Mouse (Mus musculus): ENCODE data around the gene Gys1. TPM values are rescaled to one million over a fixed set of nuclear protein-coding genes. Genes with fewer than 3 reads are reported as not detected.
A peak's percentile ranks its signal among the peaks of the same experiment; 100 is the strongest.

Gys1 gene
- polyA plus RNA-seq, 1 experiment from 2014 or later, result 34.8 TPM

DNA sequence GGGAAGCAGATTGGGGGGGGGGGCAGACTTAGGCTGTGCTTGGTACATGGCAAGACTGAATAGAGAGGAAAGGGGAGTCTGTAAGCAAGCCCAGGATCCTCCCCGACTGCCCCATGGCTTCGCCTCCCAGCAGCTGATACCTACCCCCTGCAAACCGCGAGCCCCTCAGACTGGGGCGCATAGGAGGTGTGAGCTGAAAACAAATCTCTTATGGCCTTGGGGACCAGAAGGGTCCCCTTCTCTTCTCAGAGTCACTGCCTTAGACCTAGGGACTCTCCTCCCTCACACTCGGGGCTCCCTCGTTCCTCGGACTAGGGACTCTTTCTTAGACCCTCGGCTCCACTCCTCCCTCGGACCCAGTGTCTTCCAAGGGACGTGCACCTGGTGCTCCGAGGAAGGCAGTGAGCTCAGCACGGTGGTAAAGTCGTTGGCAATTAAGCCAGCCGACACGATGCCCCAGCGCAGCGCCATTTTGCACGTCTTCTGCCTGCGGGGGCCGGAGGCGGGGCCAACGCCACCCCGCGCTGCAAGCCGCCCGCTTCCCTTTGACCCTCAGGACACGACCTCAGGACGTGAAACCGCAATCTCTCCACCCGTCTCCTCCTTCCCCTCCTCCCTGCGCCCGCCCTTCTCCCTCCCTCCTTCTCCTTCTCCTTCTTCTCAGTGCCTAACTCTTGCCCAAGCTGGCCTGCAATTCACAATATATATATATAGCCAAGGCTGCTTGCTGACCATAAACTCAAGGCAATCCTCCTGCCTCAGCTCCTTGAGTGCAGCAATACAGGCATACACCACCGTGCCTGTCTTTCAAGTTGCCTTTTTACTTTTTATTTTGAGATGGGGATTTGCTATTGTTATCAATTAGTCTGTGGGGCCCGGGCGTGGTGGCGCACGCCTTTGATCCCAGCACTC lies 53.9 kb downstream of the Gys1 start, which contains the start of gene Dhdh:
Gene Dhdh, minus strand, starts transcription at position 513 of the 912 bp plus-strand sequence.
- Histone ChIP-seq H3K4me3 (peak within 1 kb of the TSS; percentile 40), H3K4me1 (peaks cover 21% of the 10 kb centered on the region), H3K9ac (peak within 1 kb of the TSS; percentile 58), H3K27me3 (no peaks in the 10 kb centered on the region), H3K4me2 (replicated peaks) (peak within 1 kb of the TSS; percentile 68), H3K9me3 (replicated peaks) (no peaks in the 10 kb centered on the region), H3K27ac (peak within 1 kb of the TSS; percentile 45), H3K36me3 (peaks cover 11% of the 10 kb centered on the region)
- peak; percentile 69 for ATAC-seq (ENCODE audit: low FRiP score)
- WGBS, result 8% methylated on average over 38 of the region's 38 CpGs

DNA sequence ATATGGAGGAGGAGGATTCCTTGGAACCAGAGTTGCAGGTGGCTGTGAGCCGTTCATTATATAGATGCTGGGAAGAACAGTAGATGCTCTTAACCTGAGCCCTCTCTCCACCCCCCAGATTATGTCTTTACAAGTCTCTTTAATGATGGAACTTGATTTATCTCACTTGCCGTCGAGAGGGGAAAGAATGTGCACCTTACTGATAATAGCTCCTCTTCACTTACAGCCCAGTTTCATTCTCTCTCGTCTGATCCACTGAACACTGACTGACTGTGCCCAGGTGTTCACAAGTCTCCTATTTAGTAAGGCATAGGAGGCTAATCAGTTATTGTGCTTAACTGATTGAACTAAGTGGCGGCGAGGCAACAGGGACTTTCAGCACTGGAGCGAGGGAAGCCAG lies 54.9 kb downstream of the Gys1 start:
- Histone ChIP-seq H3K36me3 (peaks cover 22% of the 10 kb centered on the region), H3K4me3 (no peak overlapping the region), H3K27ac (no peak overlapping the region), H3K4me2 (replicated peaks) (no peak overlapping the region), H3K4me1 (peaks cover 21% of the 10 kb centered on the region), H3K27me3 (no peaks in the 10 kb centered on the region), H3K9me3 (replicated peaks) (no peaks in the 10 kb centered on the region), H3K9ac (no peak overlapping the region)
- WGBS, result 84% methylated on average over 7 of the region's 7 CpGs
- no peak for ATAC-seq (ENCODE audit: low FRiP score)

DNA sequence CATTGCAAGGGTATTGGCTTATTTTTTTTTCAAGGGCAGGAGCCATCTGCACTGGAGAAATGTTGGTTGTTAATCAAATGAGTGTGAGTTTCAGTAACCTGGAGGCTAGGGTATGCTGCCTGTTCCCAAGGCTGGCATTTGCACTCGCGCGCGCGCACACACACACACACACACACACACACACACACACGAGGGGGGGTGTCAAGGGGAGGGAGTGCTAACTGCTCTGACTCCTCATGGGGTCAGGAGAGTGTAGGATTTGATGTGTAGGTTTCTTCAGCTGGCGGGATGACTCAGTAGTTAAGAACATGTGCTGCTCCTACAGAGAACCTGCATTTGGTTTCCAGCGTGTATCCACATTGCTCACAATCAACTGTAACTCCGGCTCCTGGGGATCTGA lies 56.2 kb downstream of the Gys1 start:
- Histone ChIP-seq H3K4me1 (peaks cover 21% of the 10 kb centered on the region), H3K4me3 (no peak overlapping the region), H3K27ac (no peak overlapping the region), H3K4me2 (replicated peaks) (no peak overlapping the region), H3K9ac (peak overlapping the region; percentile 3; the same call in 1 of the 2 replicates), H3K36me3 (peaks cover 33% of the 10 kb centered on the region), H3K9me3 (replicated peaks) (no peaks in the 10 kb centered on the region), H3K27me3 (no peaks in the 10 kb centered on the region)
- no peak for ATAC-seq (ENCODE audit: low FRiP score)
- 52% methylated on average over 9 of the region's 9 CpGs for WGBS

DNA sequence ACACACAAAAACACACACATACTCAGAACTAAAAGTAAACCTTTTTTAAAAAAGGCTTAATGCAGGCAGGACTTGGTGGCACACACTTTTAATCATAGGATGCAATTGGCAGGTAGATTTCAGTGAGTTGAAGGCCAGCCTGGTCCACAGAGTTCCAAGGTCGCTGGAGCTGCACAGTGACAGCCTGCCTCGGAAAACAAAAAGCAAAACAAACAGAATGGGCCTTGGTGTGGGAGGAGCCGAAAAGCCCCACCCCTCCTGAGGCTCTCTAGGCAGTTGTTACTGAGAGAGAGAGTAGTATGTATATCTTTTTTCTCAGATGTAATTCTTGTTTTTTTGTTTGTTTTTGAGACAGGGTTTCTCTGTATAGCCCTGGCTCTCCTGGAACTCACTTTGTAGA lies 56.6 kb downstream of the Gys1 start:
- no peaks in the 10 kb centered on the region for H3K27me3 ChIP-seq
- peaks cover 35% of the 10 kb centered on the region for H3K36me3 ChIP-seq
- no peaks in the 10 kb centered on the region for H3K9me3 ChIP-seq (replicated peaks)
- no peak for ATAC-seq (ENCODE audit: low FRiP score)
- H3K9ac ChIP-seq, result no peak overlapping the region
- H3K4me2 ChIP-seq (replicated peaks), result no peak overlapping the region
- 18% methylated on average over 3 of the region's 3 CpGs for WGBS
- no peak overlapping the region for H3K27ac ChIP-seq
- H3K4me1 ChIP-seq, result peaks cover 21% of the 10 kb centered on the region
- H3K4me3 ChIP-seq, result no peak overlapping the region

DNA sequence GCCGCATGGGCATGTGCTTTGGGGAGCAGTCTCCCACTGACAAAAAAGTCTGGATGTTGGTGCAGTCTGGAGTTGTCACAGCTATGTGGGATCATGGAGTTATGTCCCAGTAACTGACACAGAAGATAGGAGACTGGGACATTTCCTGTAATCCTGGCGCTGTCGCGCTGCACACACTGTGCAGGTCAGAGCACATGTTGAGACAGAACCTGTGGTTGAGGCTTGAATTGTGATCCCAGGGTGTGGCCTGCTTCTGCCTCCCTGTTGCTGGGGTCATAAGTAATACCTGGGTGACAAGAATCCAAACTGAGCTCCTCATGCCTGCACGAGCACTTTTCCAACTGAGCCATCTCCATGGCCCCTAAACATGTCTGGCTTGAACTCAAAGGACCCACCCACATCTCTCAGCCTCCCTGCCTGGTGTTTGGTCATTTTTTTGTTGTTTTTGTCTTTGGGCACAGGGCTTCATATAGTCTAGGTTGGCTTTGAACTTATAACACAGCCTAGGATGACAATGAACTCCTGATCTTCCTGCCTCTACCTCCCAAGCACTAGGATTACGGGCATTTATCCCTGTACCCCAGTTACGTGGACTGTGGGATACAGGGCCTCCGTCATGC lies 57.7 kb downstream of the Gys1 start:
- Histone ChIP-seq H3K9ac (no peak overlapping the region), H3K4me3 (no peak overlapping the region), H3K27me3 (no peaks in the 10 kb centered on the region), H3K27ac (no peak overlapping the region), H3K36me3 (peaks cover 45% of the 10 kb centered on the region), H3K4me2 (replicated peaks) (no peak overlapping the region), H3K4me1 (peaks cover 21% of the 10 kb centered on the region), H3K9me3 (replicated peaks) (no peaks in the 10 kb centered on the region)
- ATAC-seq (ENCODE audit: low FRiP score), result no peak
- 94% methylated on average over 8 of the region's 8 CpGs for WGBS

DNA sequence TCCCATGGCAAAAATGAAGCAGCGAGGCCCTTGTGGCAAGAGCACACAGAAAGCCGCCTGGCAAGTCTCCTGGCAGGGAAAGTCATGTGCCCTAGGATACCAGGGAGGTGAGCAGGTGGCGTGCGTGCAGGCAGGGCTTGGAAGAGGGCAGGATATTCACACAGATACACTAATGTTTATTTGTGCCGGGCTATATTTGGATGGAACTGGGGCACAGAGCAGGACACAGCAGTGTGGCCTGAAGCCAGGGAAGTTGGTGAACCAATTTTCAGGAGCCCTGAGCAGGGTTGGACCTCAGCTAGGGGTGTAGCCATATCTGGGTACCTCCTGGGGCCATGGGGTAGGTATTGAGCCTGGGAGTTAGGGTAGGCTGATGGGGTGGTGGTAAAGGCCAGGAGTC lies 58.3 kb downstream of the Gys1 start:
- WGBS, result 97% methylated on average over 5 of the region's 5 CpGs
- ATAC-seq (ENCODE audit: low FRiP score), result no peak
- H3K36me3 ChIP-seq, result peaks cover 51% of the 10 kb centered on the region
- no peaks in the 10 kb centered on the region for H3K27me3 ChIP-seq
- H3K4me3 ChIP-seq, result no peak overlapping the region
- H3K27ac ChIP-seq, result no peak overlapping the region
- H3K9me3 ChIP-seq (replicated peaks), result no peaks in the 10 kb centered on the region
- H3K9ac ChIP-seq, result no peak overlapping the region
- no peak overlapping the region for H3K4me2 ChIP-seq (replicated peaks)
- H3K4me1 ChIP-seq, result peaks cover 18% of the 10 kb centered on the region

DNA sequence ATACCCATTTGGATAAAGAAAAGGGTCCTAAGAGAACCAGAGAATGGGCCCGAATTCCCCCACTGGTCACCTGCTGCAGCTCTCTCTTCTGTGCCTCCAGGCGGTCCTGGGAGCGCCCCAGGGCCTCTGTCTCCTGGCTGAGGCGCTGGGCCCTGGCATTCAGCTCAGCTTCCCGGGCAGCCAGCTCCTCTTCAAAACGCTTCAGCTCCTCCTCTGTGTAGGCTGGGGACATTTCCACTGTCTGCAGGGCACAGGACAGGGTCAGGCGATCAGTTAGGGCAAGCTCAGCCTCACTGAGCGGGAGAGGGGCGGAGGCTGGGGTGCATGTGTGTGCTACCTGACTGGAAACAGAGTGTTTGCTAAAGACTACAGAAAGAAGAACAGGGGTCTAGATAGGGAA lies 59.9 kb downstream of the Gys1 start:
- H3K4me1 ChIP-seq, result peaks cover 9% of the 10 kb centered on the region
- H3K27ac ChIP-seq, result no peak overlapping the region
- no peak overlapping the region for H3K9ac ChIP-seq
- H3K4me3 ChIP-seq, result no peak overlapping the region
- H3K36me3 ChIP-seq, result peaks cover 67% of the 10 kb centered on the region
- no peaks in the 10 kb centered on the region for H3K27me3 ChIP-seq
- 86% methylated on average over 9 of the region's 9 CpGs for WGBS
- H3K4me2 ChIP-seq (replicated peaks), result no peak overlapping the region
- ATAC-seq (ENCODE audit: low FRiP score), result no peak
- no peaks in the 10 kb centered on the region for H3K9me3 ChIP-seq (replicated peaks)

DNA sequence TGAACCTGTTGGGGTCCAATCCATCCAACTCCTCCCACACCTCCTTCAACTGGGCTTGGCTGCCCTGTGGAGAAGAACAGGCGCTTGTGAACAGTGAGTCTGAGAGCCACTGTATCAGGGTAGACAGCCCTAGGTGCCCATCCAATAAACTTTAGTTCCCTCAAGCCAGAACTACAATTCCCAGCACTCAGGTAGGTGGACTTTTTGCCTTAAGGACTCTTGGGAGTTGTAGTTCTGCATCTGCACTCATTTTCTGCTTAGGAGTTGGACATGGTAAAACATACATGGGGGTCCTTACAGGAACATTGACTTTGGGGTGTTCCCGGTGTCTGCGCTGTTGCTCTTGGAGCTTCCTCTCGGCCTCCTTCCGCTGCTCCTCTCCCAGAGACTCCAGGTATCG lies 63.8 kb downstream of the Gys1 start:
- Histone ChIP-seq H3K4me3 (no peak overlapping the region), H3K4me2 (replicated peaks) (no peak overlapping the region), H3K4me1 (no peaks in the 10 kb centered on the region), H3K9ac (no peak overlapping the region), H3K27me3 (no peaks in the 10 kb centered on the region), H3K36me3 (peaks cover 84% of the 10 kb centered on the region), H3K27ac (no peak overlapping the region), H3K9me3 (replicated peaks) (no peaks in the 10 kb centered on the region)
- 95% methylated on average over 6 of the region's 6 CpGs for WGBS
- no peak for ATAC-seq (ENCODE audit: low FRiP score)

Small RNA genes within 50 kb of the gene (microRNA-seq; reads per million reads assigned to microRNA genes)
- gene Gm22133, result not detected

Other genes starting within 250 kb of the Gys1 start
- gene Ccdc155, start 230.0 kb upstream of the Gys1 start, polyA plus RNA-seq (2016; fragmentation: Nextera tagmentation; extraction: Ambion mirVana), result 0.46 and 0.48 TPM in 2 replicates
- gene Dkkl1, start 222.7 kb upstream of the Gys1 start, polyA plus RNA-seq (2016; fragmentation: Nextera tagmentation; extraction: Ambion mirVana), result 3.0 and 3.4 TPM in 2 replicates
- 185 and 208 TPM in 2 replicates for gene Tead2, start 219.1 kb upstream of the Gys1 start, polyA plus RNA-seq (2016; fragmentation: Nextera tagmentation; extraction: Ambion mirVana)
- 1.3 and 1.5 TPM in 2 replicates for gene Cd37, start 195.7 kb upstream of the Gys1 start, polyA plus RNA-seq (2016; fragmentation: Nextera tagmentation; extraction: Ambion mirVana)
- 0.10 and 0.28 TPM in 2 replicates for gene Slc6a16, start 193.8 kb upstream of the Gys1 start, polyA plus RNA-seq (2016; fragmentation: Nextera tagmentation; extraction: Ambion mirVana)
- not detected in 2 replicates for gene Slc6a21, start 157.3 kb upstream of the Gys1 start, polyA plus RNA-seq (2016; fragmentation: Nextera tagmentation; extraction: Ambion mirVana)
- gene Trpm4, start 101.1 kb upstream of the Gys1 start, polyA plus RNA-seq (2016; fragmentation: Nextera tagmentation; extraction: Ambion mirVana), result 11.5 and 14.7 TPM in 2 replicates
- gene Hrc, start 99.6 kb upstream of the Gys1 start, polyA plus RNA-seq (2016; fragmentation: Nextera tagmentation; extraction: Ambion mirVana), result 0.65 and 0.68 TPM in 2 replicates
- gene Ppfia3, start 67.8 kb upstream of the Gys1 start, polyA plus RNA-seq (2016; fragmentation: Nextera tagmentation; extraction: Ambion mirVana), result 15.6 and 16.2 TPM in 2 replicates
- 2.9 and 3.8 TPM in 2 replicates for gene Lin7b, start 64.3 kb upstream of the Gys1 start, polyA plus RNA-seq (2016; fragmentation: Nextera tagmentation; extraction: Ambion mirVana)
- 285 and 300 TPM in 2 replicates for gene Snrnp70, start 39.1 kb upstream of the Gys1 start, polyA plus RNA-seq (2016; fragmentation: Nextera tagmentation; extraction: Ambion mirVana)
- not detected in 2 replicates for gene Kcna7, start 29.2 kb upstream of the Gys1 start, polyA plus RNA-seq (2016; fragmentation: Nextera tagmentation; extraction: Ambion mirVana)
- gene Ntf5, start 21.1 kb upstream of the Gys1 start, polyA plus RNA-seq (2016; fragmentation: Nextera tagmentation; extraction: Ambion mirVana), result 1.2 and 1.3 TPM in 2 replicates
- gene Lhb, start 14.0 kb upstream of the Gys1 start, polyA plus RNA-seq (2016; fragmentation: Nextera tagmentation; extraction: Ambion mirVana), result 1.0 and 1.6 TPM in 2 replicates
- gene Ruvbl2, start 3.3 kb downstream of the Gys1 start, polyA plus RNA-seq (2016; fragmentation: Nextera tagmentation; extraction: Ambion mirVana), result 124 and 129 TPM in 2 replicates
- 5,718 and 6,089 TPM in 2 replicates for gene Ftl1, start 25.0 kb downstream of the Gys1 start, polyA plus RNA-seq (2016; fragmentation: Nextera tagmentation; extraction: Ambion mirVana)
- 231 and 244 TPM in 2 replicates for gene Bax, start 32.1 kb downstream of the Gys1 start, polyA plus RNA-seq (2016; fragmentation: Nextera tagmentation; extraction: Ambion mirVana)
- 0.13 and 0.54 TPM in 2 replicates for gene Tulp2, start 47.0 kb downstream of the Gys1 start, polyA plus RNA-seq (2016; fragmentation: Nextera tagmentation; extraction: Ambion mirVana)
- gene Gm45808, start 52.0 kb downstream of the Gys1 start, polyA plus RNA-seq (2016; fragmentation: Nextera tagmentation; extraction: Ambion mirVana), result not detected in 2 replicates
- gene Dhdh, start 54.0 kb downstream of the Gys1 start, polyA plus RNA-seq (2016; fragmentation: Nextera tagmentation; extraction: Ambion mirVana), result 3.4 and 3.5 TPM in 2 replicates
- gene Nucb1, start 75.6 kb downstream of the Gys1 start, polyA plus RNA-seq (2016; fragmentation: Nextera tagmentation; extraction: Ambion mirVana), result 144 and 147 TPM in 2 replicates
- 16.7 and 19.2 TPM in 2 replicates for gene Ppp1r15a, start 91.4 kb downstream of the Gys1 start, polyA plus RNA-seq (2016; fragmentation: Nextera tagmentation; extraction: Ambion mirVana)
- 1.9 and 3.8 TPM in 2 replicates for gene Plekha4, start 91.5 kb downstream of the Gys1 start, polyA plus RNA-seq (2016; fragmentation: Nextera tagmentation; extraction: Ambion mirVana)
- 0.70 and 0.79 TPM in 2 replicates for gene Hsd17b14, start 120.0 kb downstream of the Gys1 start, polyA plus RNA-seq (2016; fragmentation: Nextera tagmentation; extraction: Ambion mirVana)
- gene Bcat2, start 135.3 kb downstream of the Gys1 start, polyA plus RNA-seq (2016; fragmentation: Nextera tagmentation; extraction: Ambion mirVana), result 35.2 and 36.9 TPM in 2 replicates
- 0.45 TPM in 1 of 2 replicates, not detected in the other for gene Fgf21, start 180.6 kb downstream of the Gys1 start, polyA plus RNA-seq (2016; fragmentation: Nextera tagmentation; extraction: Ambion mirVana)
- 0.14 TPM in 1 of 2 replicates, not detected in the other for gene Fut1, start 182.4 kb downstream of the Gys1 start, polyA plus RNA-seq (2016; fragmentation: Nextera tagmentation; extraction: Ambion mirVana)
- gene Izumo1, start 187.0 kb downstream of the Gys1 start, polyA plus RNA-seq (2016; fragmentation: Nextera tagmentation; extraction: Ambion mirVana), result 0.18 TPM in 1 of 2 replicates, not detected in the other
- gene Rasip1, start 192.6 kb downstream of the Gys1 start, polyA plus RNA-seq (2016; fragmentation: Nextera tagmentation; extraction: Ambion mirVana), result 15.6 and 16.2 TPM in 2 replicates
- 3.7 and 4.8 TPM in 2 replicates for gene Mamstr, start 205.1 kb downstream of the Gys1 start, polyA plus RNA-seq (2016; fragmentation: Nextera tagmentation; extraction: Ambion mirVana)
- gene Fut2, start 231.6 kb downstream of the Gys1 start, polyA plus RNA-seq (2016; fragmentation: Nextera tagmentation; extraction: Ambion mirVana), result 0.37 TPM in 1 of 2 replicates, not detected in the other
- gene Ntn5, start 249.2 kb downstream of the Gys1 start, polyA plus RNA-seq (2016; fragmentation: Nextera tagmentation; extraction: Ambion mirVana), result 0.68 and 1.2 TPM in 2 replicates

All from hindbrain, embryonic 12.5 days (tissue).